Mouse (Mus musculus) gonadal fat pad, adult 2 months (tissue): ENCODE measurements around the gene Gm45062. TPM values are rescaled to one million over a fixed set of nuclear protein-coding genes. Genes with fewer than 3 reads are reported as not detected.

Source experiments
- DNase-seq: peaks from one replicate; pipeline ENCODE4 v3.0.0-alpha.2; 2012; ENCODE audit warnings: low read depth
- polyA plus RNA-seq: library from polyadenylated mRNA; depleted of rRNA; stranded (reverse); fragments of >200 nt; gene quantifications from 2 replicates; pipeline ENCODE4 v1.2.3, GENCODE M21; 2012; rRNA removed

Gene Gm45062
- polyA plus RNA-seq, 1 experiment = 1.5 TPM

- DNase-seq = no peak
Observed at GRCm38 (mm10) chr6:8619582-8620350, 360.5 kb downstream of the Gm45062 start.

DNA sequence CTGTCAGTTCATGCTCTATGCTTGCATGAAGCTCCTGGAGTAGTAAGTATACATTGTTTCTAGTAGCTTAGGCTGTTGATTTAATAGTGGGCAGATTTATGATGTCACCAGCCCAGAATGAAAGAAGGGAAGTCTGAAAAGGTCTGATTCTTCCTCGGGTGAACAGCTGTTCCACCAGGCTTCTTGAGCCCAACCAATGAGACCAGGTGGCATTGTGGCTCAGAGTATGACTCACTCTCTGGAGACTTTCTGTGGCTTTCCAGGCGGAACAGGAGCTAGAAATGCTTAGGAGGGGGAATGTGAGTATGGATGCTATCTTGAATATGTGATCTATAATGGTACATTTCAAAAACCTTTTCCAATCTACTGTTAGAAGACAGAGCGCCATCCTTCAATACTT is 363.8 kb downstream of the Gm45062 start:
- no peak for DNase-seq

DNA sequence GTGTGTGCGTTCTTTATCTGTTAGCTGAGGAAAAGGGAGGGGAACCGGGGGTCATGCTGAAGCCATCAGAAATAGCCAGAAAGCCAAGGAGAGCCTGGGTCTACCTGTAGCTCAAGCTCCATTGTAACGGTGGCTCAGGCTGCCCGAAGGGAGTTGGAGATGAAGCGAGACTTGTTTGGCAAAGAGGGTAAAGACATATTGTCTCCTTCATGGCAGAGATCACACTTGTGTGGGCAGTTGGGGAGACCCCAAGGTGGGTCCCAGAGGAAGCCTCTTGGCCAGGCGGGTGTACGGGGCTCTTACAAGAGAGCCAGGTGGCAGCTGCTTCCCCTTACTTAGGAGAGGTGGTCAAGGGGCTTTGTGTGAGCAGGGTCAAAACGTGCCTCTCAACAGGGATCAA is 369.0 kb downstream of the Gm45062 start:
- no peak for DNase-seq

DNA sequence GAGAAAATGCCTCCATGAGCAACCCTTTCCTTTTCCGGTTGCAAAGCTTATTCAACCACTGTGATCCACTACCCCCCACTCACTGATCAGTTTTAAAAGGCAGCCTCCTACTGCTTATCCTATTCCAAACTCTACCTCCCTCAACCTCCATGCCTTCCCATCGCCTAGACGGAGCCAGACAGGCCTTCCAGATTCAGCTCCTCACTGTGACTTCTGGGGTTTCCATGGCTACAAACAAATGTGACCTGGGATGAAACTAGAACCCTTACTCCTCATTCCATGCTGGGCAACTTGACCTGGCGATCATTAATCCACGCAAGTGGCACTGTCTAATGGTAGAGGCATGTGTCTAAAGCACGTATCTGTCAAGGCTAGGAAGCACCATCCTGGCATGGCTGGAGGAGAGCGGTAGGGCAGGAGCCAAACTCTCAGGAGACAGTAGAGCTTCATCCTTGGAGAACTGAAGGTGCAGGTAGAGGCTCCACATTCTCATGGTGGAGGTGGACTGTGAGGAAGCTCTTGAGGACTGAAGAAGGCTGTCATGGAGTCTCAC is 369.5 kb downstream of the Gm45062 start:
- DNase-seq = no peak

- DNase-seq = no peak
Observed at GRCm38 (mm10) chr6:8630531-8630930, 371.3 kb downstream of the Gm45062 start.

- DNase-seq = no peak
Observed at GRCm38 (mm10) chr6:8631362-8631761, 372.1 kb downstream of the Gm45062 start.

GRCm38 (mm10) chr6:8631986-8632632 is 372.9 kb downstream of the Gm45062 start:
- no peak for DNase-seq

- no peak for DNase-seq
Observed at GRCm38 (mm10) chr6:8632701-8633100, 373.5 kb downstream of the Gm45062 start.

DNA sequence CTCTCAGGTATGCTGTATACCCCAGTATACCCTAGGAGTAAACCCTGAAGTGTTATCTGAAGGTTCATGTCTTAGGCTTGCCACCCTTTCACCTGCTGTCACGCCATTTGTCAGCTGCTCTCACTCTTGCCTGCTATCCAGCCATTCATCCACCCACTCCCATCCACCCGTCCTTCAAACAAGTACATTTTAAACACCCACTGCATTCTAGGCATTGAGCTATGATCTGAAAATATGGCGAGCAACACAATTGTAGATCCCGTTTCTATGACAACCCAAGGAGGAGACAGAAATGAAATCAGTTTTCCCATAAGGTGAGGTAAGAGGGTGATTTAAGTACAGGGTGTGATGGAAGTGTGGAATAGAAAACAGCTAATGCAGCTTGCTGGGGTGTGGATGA is 378.9 kb downstream of the Gm45062 start:
- no peak for DNase-seq

- DNase-seq = no peak
Observed at GRCm38 (mm10) chr6:8638899-8639298, 379.6 kb downstream of the Gm45062 start.

DNA sequence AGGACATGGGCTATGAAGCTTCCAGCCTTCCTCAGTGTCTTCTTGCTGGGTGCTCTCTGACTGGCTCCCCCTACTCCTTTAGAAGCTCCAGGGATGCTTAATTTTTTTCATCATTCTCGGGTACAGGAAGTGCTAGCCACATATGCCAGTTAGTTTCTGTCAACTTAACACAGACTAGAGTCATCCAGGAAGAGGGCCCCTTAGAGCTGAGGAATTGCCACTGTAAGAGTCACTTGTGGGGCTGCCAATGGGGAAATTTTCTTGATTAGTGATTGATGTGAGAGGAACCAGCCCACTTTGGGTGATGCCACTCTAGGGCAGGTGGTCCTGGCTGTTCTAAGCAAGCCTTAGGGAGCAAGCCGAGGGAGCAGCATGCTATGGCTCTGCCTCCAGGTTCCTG is 380.3 kb downstream of the Gm45062 start:
- no peak for DNase-seq

DNA sequence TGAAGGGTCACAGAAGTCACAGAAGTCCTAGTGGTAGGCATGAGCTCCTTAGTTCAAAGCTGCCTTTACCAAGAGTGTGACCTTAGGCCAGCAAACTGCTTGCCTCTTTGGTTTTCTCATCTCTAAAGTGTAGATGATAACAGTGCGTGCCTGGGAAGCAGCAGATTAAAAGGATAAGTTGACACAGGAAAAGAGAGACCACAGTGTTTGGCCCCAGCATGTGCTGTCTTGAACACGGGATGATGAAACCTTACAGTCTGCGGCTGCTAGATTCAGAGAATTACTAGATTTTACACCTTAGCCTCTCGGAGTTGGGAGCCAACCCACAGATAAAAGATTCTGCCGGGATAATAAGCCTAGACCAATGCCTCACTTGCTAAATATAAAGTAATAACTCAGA is 381.6 kb downstream of the Gm45062 start:
- DNase-seq = no peak

GRCm38 (mm10) chr6:8644703-8645102 is 385.5 kb downstream of the Gm45062 start:
- no peak for DNase-seq

GRCm38 (mm10) chr6:8645708-8646107 is 386.5 kb downstream of the Gm45062 start:
- DNase-seq = no peak

Other genes starting within 250 kb of the Gm45062 start
- gene Col28a1, start 66.8 kb upstream of the Gm45062 start, polyA plus RNA-seq = 0.22 and 0.36 TPM in 2 replicates
- gene Mios, start 50.2 kb upstream of the Gm45062 start, polyA plus RNA-seq = 4.3 and 4.9 TPM in 2 replicates
- gene Rpa3, start 277 bp upstream of the Gm45062 start, polyA plus RNA-seq = 5.2 and 5.3 TPM in 2 replicates
- 12.4 and 15.6 TPM in 2 replicates for gene Umad1, start 162 bp upstream of the Gm45062 start, polyA plus RNA-seq